Mouse (Mus musculus): Measurements from ENCODE around the gene Chkb. TPM values are rescaled to one million over a fixed set of nuclear protein-coding genes. Genes with fewer than 3 reads are reported as not detected.

Gene Chkb
- polyA plus RNA-seq, 1 experiment, result 126 TPM

DNA sequence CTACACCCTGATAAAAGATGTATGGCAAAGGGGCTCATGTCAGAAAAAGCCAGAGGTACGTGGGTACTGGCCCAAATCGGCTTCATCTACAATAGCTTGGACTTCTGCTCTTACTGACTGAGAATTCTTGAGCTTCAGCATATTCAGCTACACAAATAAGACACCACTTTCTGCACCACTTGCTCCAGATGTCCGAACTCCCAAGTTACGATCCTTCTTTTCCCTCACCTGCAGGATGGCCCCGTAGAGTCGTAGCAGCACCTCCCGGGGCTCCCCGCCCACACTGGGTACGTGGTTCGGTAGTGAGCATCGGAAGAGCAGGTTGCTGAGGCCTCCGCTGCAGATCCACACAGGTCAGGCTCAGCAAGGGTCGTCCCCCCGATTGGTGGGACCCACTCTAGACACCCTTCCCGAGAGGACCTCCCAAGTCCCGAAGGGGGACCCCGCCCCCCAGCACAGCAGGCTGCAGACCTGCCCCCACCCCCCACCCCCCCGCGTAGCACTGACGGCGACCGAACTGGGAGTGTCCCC is 822 bp downstream of the Chkb start:
- Histone ChIP-seq H3K4me3 (replicated peaks; ENCODE audit: control insufficient read depth, low read depth, low read length) (peak overlapping the region; percentile 93), H3K27ac (ENCODE audit: control insufficient read depth, insufficient read depth, low read depth, low read length, poor library complexity) (no peak overlapping the region; the same call in 1 of the 2 replicates), H3K4me1 (ENCODE audit: control insufficient read depth, insufficient read depth, low read length) (peaks cover 1% of the 10 kb centered on the region; the same call in 1 of the 2 replicates)
- WGBS, result 10% methylated on average over 22 of the region's 22 CpGs
- no peak for TF ChIP-seq POLR2A (IDR thresholded peaks at IDR 0.05; ENCODE audit: borderline replicate concordance, control insufficient read depth, low read depth, low read length)
- no peak for TF ChIP-seq CTCF (IDR thresholded peaks at IDR 0.05; ENCODE audit: control insufficient read depth, insufficient read depth, low read length)

DNA sequence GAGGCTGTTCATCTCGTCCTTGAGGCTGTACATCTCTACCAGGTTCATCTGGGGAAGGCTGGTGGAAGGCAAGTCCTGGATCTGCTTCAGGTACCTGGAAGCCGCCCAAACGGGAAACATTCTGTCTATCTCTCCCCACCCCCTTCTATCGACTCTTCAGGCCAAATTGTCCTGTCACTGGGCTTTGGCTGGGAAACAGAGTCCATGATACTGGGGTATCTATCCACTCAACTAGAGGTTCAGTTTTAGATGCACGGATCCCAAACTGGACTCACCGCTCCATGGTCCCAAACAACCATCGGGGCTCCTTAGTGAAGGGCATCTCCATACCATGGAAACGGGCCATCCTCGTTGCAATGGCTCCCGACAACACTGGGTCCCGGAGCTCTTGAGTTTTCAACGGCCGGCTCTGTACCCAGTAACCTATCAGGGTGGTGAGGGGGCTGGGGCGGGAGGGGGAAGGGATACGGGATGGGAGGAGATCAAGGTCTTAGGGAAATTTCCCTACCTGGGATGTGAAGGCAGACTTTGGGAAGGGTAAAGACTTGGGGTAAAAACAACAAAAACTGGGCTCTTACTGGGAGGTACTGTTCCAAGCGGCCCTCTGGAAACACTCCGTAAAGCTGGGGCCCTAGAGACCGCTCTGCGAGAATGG is 1.4 kb downstream of the Chkb start:
- H3K4me3 ChIP-seq (replicated peaks; ENCODE audit: control insufficient read depth, low read depth, low read length), result no peak overlapping the region
- TF ChIP-seq CTCF (IDR thresholded peaks at IDR 0.05; ENCODE audit: control insufficient read depth, insufficient read depth, low read length), result no peak
- 93% methylated on average over 19 of the region's 19 CpGs for WGBS
- H3K27ac ChIP-seq (ENCODE audit: control insufficient read depth, insufficient read depth, low read depth, low read length, poor library complexity), result no peak overlapping the region
- H3K4me1 ChIP-seq (ENCODE audit: control insufficient read depth, insufficient read depth, low read length), result peaks cover 1% of the 10 kb centered on the region; the same call in 1 of the 2 replicates

DNA sequence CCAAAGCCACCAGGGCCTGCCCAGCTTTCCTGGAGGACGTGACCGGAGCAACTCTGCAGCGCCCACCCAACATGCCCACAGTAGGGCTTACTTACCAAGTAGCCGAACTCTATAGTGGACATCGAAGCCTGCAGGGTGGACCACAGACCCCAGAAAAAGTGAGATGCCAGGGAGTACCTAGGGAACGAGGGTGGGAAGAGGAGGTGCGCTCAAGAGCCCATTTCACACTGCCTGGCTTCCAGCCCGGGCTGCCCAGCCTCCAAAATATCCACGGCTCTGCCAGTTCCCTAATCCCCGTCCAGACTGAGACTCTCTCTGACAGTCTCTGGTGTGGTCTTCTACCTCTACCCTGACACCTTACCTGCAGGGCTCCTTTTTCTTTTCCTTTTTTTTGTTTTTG is 3.0 kb downstream of the Chkb start:
- 89% methylated on average over 10 of the region's 10 CpGs for WGBS
- Histone ChIP-seq H3K4me3 (replicated peaks; ENCODE audit: control insufficient read depth, low read depth, low read length) (no peak overlapping the region), H3K27ac (ENCODE audit: control insufficient read depth, insufficient read depth, low read depth, low read length, poor library complexity) (no peak overlapping the region), H3K4me1 (ENCODE audit: control insufficient read depth, insufficient read depth, low read length) (peaks cover 1% of the 10 kb centered on the region; the same call in 1 of the 2 replicates)
- no peak for TF ChIP-seq CTCF (IDR thresholded peaks at IDR 0.05; ENCODE audit: control insufficient read depth, insufficient read depth, low read length)
- no peak for TF ChIP-seq POLR2A (IDR thresholded peaks at IDR 0.05; ENCODE audit: borderline replicate concordance, control insufficient read depth, low read depth, low read length)

DNA sequence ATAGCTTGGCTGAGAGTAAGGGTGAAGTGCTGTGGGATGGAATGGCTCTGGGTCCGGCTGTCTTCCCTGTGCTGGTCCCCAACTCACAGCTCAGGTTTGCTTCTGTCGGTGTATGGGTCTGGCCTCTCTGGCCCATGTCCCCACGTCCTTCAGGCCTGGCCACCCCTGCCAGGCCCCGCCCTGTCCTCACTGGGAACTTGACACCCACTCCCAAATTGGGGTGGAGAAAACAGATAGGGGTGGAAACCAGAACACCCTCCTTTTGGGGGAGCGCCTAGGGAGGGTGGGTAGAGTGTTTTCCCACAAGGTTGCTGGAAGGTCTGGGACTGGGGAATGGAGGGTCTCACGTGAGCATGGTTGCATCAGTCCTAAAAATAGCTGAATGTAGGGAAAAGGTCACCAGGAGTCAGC is 4.0 kb downstream of the Chkb start, which contains the start of gene Cpt1b:
Gene Cpt1b, minus strand, starts transcription at position 153 of the 411 bp plus-strand sequence.
- peaks cover 1% of the 10 kb centered on the region; the same call in 1 of the 2 replicates for H3K4me1 ChIP-seq (ENCODE audit: control insufficient read depth, insufficient read depth, low read length)
- no peak within 1 kb of the TSS for H3K4me3 ChIP-seq (replicated peaks; ENCODE audit: control insufficient read depth, low read depth, low read length)
- 85% methylated on average over 6 of the region's 6 CpGs for WGBS
- TF ChIP-seq POLR2A (IDR thresholded peaks at IDR 0.05; ENCODE audit: borderline replicate concordance, control insufficient read depth, low read depth, low read length) (no peak), CTCF (IDR thresholded peaks at IDR 0.05; ENCODE audit: control insufficient read depth, insufficient read depth, low read length) (no peak)
- no peak within 1 kb of the TSS for H3K27ac ChIP-seq (ENCODE audit: control insufficient read depth, insufficient read depth, low read depth, low read length, poor library complexity)

DNA sequence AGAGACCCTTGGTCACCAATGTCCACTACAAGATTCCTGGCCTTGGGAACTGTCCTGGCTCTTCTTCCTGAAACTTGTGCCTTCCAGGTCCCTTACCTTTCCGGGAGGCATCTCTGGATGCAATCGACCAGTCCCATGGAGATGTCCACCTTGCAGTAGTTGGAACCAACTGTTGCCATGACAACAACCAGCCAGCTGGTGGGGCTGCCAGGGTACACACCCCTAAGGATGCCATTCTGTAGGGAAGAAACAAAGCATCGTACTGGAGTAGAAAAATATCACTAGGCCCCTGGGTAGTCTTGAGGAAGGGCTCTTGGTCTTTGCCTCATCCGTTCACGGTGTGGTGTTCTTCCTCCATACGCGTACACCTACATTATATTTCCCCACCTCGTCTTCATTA is 5.1 kb downstream of the Chkb start:
- no peak overlapping the region for H3K4me3 ChIP-seq (replicated peaks; ENCODE audit: control insufficient read depth, low read depth, low read length)
- no peaks in the 10 kb centered on the region for H3K4me1 ChIP-seq (ENCODE audit: control insufficient read depth, insufficient read depth, low read length)
- TF ChIP-seq CTCF (IDR thresholded peaks at IDR 0.05; ENCODE audit: control insufficient read depth, insufficient read depth, low read length) (no peak), POLR2A (IDR thresholded peaks at IDR 0.05; ENCODE audit: borderline replicate concordance, control insufficient read depth, low read depth, low read length) (no peak)
- WGBS, result 90% methylated on average over 8 of the region's 8 CpGs
- H3K27ac ChIP-seq (ENCODE audit: control insufficient read depth, insufficient read depth, low read depth, low read length, poor library complexity), result no peak overlapping the region

DNA sequence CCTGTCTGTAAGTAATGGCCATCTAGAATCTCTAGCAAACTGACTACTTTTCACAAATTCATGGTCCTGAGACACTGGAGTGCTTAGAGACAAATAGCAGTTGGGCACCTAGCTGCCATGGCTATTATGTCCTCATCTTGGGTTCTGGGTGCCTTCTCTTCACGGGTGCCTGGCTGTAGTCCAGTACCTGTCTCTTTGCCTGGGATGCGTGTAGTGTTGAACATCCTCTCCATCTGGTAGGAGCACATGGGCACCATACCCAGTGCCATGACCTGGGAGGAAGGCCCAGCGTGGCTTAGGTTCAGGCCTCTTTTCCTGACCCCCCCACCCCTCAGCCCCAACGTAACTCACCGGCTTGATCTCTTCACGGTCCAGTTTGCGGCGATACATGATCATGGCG is 7.8 kb downstream of the Chkb start:
- no peak overlapping the region for H3K27ac ChIP-seq (ENCODE audit: control insufficient read depth, insufficient read depth, low read depth, low read length, poor library complexity)
- TF ChIP-seq CTCF (IDR thresholded peaks at IDR 0.05; ENCODE audit: control insufficient read depth, insufficient read depth, low read length), result no peak
- 92% methylated on average over 9 of the region's 9 CpGs for WGBS

DNA sequence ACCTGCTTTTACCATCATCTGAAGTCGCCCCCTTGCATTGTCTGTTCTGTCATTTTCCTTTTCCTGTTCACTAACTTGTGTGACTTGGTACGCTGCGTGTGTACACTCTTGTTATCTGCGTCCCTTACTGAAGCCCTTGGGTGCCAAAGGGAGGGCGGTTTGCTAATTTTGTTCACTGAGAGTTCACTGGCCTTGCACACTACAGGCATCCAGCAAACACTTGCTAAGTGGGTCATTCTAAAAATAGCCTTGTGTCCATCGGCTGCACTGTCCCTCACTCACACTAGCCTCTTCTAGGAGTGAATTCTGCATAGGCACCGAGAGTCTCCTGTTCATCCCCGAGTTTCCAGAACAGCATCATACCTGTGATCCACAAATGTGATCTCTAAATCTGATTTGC is 14.4 kb downstream of the Chkb start:
- no peak overlapping the region for H3K27ac ChIP-seq (ENCODE audit: control insufficient read depth, insufficient read depth, low read depth, low read length, poor library complexity)
- no peaks in the 10 kb centered on the region for H3K4me1 ChIP-seq (ENCODE audit: control insufficient read depth, insufficient read depth, low read length)
- H3K4me3 ChIP-seq (replicated peaks; ENCODE audit: control insufficient read depth, low read depth, low read length), result no peak overlapping the region
- TF ChIP-seq CTCF (IDR thresholded peaks at IDR 0.05; ENCODE audit: control insufficient read depth, insufficient read depth, low read length) (no peak), POLR2A (IDR thresholded peaks at IDR 0.05; ENCODE audit: borderline replicate concordance, control insufficient read depth, low read depth, low read length) (no peak)
- WGBS, result 82% methylated on average over 8 of the region's 8 CpGs

More for the DNA sequence above, 7.8 kb downstream of the Chkb start:
- Histone ChIP-seq H3K4me1 (ENCODE audit: control insufficient read depth, insufficient read depth, low read length) (no peaks in the 10 kb centered on the region), H3K4me3 (replicated peaks; ENCODE audit: control insufficient read depth, low read depth, low read length) (no peak overlapping the region)

DNA sequence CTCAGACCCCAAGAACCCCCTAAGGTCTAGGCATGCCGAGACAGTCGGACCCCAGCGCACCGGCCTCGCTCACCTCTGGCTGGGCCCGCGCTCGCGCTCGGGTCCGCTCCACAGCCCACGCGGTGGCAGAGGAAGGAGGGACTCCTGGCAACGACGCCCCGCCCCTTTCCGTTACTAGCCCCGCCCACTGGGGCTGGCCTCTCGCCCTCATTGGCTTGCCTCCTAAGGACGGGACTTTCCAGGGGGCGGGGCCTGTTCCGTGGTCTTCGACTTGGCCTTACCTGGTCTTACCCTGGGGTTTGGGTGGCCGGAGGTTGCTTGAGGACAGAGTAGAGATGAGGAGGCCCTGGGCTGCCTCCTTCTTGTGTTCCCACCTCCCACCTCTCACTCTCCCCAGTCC is 19.6 kb downstream of the Chkb start, which contains the start of gene Syce3:
Gene Syce3, minus strand, starts transcription at position 386 of the 400 bp plus-strand sequence.
- no peak within 1 kb of the TSS for H3K4me3 ChIP-seq (replicated peaks; ENCODE audit: control insufficient read depth, low read depth, low read length)
- no peaks in the 10 kb centered on the region for H3K4me1 ChIP-seq (ENCODE audit: control insufficient read depth, insufficient read depth, low read length)
- 85% methylated on average over 24 of the region's 24 CpGs for WGBS
- no peak for TF ChIP-seq CTCF (IDR thresholded peaks at IDR 0.05; ENCODE audit: control insufficient read depth, insufficient read depth, low read length)
- TF ChIP-seq POLR2A (IDR thresholded peaks at IDR 0.05; ENCODE audit: borderline replicate concordance, control insufficient read depth, low read depth, low read length), result no peak
- H3K27ac ChIP-seq (ENCODE audit: control insufficient read depth, insufficient read depth, low read depth, low read length, poor library complexity), result no peak within 1 kb of the TSS

Measured in bone marrow, adult 2 months (tissue).